Mouse (Mus musculus) stomach, embryonic 15.5 days (tissue): ENCODE measurements at regions not wholly inside any gene's neighbourhood (a gene's known extent, or its start where the extent isn't known, plus 50 kb on each side); places are given as distances from the start of the nearest gene placed in this dataset.

Experiments
- ATAC-seq: fragments of 200-750 bp; cut with Nextera tagmentation; 2 replicates; pipeline ENCODE4 v1.8.0; 2017; ENCODE audit warnings: low read depth, moderate number of reproducible peaks, moderate TSS enrichment; ENCODE audit not compliant: insufficient read depth, low FRiP score
- H3K27ac ChIP-seq: fragments of 300-500 bp; sonication (generic); 2 replicates; pipeline ENCODE4 v1.5.1; 2015; ENCODE audit warnings: mild to moderate bottlenecking, inconsistent platforms
- H3K27me3 ChIP-seq: fragments of 300-500 bp; sonication (generic); replicated peaks from 2 replicates; pipeline ENCODE4 v1.6.1; 2015; ENCODE audit warnings: inconsistent platforms
- H3K36me3 ChIP-seq: fragments of 300-500 bp; sonication (generic); 2 replicates; pipeline ENCODE4 v1.6.1; 2015; ENCODE audit warnings: inconsistent platforms
- H3K4me1 ChIP-seq: fragments of 300-500 bp; sonication (generic); 2 replicates; pipeline ENCODE4 v1.6.1; 2015; ENCODE audit warnings: inconsistent platforms
- H3K4me2 ChIP-seq: fragments of 300-500 bp; sonication (generic); 2 replicates; pipeline ENCODE4 v1.6.1; 2015; ENCODE audit warnings: mild to moderate bottlenecking, inconsistent platforms
- H3K4me3 ChIP-seq: fragments of 300-500 bp; sonication (generic); replicated peaks from 2 replicates; pipeline ENCODE4 v1.5.1; 2015; ENCODE audit warnings: inconsistent platforms
- H3K9ac ChIP-seq: fragments of 300-500 bp; sonication (generic); 2 replicates; pipeline ENCODE4 v1.6.1; 2015; ENCODE audit warnings: inconsistent platforms
- H3K9me3 ChIP-seq: fragments of 300-500 bp; sonication (generic); 2 replicates; pipeline ENCODE4 v1.6.1; 2016; ENCODE audit warnings: inconsistent platforms
- WGBS: fragments of 180-500 bp; shearing (Covaris S2); methylation state at CpG from one replicate; pipeline ENCODE4 v1.1.7; 2015; 5-methylcytosine and 5-hydroxymethylcytosine counted together

DNA sequence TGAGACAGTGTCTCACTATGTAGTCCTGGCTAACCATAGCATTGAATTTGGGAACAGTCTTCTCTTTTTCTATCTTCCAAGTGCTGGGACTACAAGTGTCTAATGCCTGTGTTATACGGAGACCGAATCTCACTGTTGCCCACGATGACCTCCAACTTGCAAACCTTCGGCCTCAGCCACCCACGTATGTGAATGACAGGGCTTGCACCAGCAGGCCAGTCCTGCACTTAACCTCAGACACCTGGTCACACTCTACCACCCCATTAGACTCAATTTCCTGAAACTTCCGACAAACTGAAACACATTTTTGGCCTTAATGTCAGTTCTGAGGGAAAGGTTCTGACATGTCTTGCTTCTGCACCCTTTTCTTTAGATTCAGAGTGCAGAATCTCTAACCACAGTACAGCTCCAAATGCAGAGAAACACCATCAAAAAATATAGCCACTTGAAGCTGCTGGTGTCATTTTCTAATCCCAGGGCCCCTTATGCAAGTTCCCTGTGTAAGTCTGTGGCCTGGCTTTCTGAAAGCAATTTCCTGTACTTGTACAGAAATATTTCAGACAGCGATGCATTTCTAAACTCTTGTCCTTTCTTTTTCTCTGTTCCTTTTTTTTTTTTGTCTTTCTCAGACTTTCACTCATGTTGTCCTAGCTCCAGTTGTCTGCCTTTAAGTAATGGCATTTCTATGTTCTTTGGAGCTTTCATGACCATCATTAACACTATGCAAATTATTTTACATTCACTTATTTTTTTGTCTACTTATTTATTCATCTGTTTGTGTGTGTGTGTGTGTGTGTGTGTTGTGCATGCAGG, 97.8 kb downstream of the Tmsb4x start:
- Histone ChIP-seq H3K9me3 (no peaks in the 10 kb centered on the region), H3K4me1 (no peaks in the 10 kb centered on the region), H3K27ac (no peak overlapping the region), H3K9ac (no peak overlapping the region), H3K4me2 (no peak overlapping the region), H3K27me3 (no peaks in the 10 kb centered on the region), H3K36me3 (no peaks in the 10 kb centered on the region), H3K4me3 (no peak overlapping the region)
- 68% methylated on average over 7 of the region's 7 CpGs for WGBS
- ATAC-seq, result no peak

DNA sequence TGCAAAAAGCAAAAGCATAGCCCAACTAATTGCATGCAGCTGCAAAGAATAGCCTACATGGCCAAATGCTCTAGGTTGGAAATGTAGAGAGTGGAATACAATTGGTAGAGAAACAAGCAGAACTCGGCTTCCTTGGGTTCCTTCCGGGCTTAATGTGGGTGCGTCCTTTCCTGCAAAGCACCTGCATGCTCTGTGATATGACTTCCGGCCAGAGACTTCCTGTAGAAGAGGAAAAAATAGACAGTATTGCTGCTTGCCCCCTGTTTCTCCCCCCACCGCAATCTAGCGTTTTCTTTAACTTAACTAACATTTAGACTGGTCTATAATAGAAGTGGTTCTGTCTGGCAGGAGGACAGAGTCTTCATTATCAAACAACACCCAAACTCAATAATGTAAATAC, 100.8 kb downstream of the Tmsb4x start:
- ATAC-seq, result no peak
- Histone ChIP-seq H3K4me3 (no peak overlapping the region), H3K4me1 (no peaks in the 10 kb centered on the region), H3K9ac (no peak overlapping the region), H3K4me2 (no peak overlapping the region), H3K36me3 (no peaks in the 10 kb centered on the region), H3K27ac (no peak overlapping the region), H3K9me3 (no peaks in the 10 kb centered on the region), H3K27me3 (no peaks in the 10 kb centered on the region; the same call in 1 of the 2 replicates)
- 78% methylated on average over 6 of the region's 6 CpGs for whole genome bisulfite sequencing

DNA sequence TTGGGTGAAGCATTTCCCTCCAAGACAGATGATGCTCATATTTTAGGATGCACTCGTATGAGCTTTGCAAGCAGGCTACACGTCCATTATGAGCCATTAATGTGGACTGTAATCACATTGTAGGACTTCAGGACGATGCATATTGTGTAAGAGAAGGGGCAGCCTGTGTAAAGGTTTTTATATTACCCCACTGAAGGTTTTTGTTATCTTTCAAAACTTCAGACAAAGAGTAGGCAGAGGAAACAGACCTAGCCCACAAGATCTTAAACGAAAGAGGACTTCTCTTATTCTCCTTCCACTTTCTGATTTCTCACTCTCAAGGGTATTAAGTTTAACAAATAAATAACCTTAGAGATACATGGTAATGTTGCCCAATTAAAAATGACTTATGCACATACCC, 101.6 kb downstream of the Tmsb4x start:
- no peaks in the 10 kb centered on the region for H3K9me3 ChIP-seq
- no peaks in the 10 kb centered on the region for H3K4me1 ChIP-seq
- WGBS, result 74% methylated on average over 4 of the region's 4 CpGs
- no peak overlapping the region for H3K4me3 ChIP-seq
- H3K4me2 ChIP-seq, result no peak overlapping the region
- no peaks in the 10 kb centered on the region for H3K36me3 ChIP-seq
- H3K9ac ChIP-seq, result no peak overlapping the region
- no peaks in the 10 kb centered on the region; the same call in 1 of the 2 replicates for H3K27me3 ChIP-seq
- no peak overlapping the region for H3K27ac ChIP-seq
- no peak for ATAC-seq

DNA sequence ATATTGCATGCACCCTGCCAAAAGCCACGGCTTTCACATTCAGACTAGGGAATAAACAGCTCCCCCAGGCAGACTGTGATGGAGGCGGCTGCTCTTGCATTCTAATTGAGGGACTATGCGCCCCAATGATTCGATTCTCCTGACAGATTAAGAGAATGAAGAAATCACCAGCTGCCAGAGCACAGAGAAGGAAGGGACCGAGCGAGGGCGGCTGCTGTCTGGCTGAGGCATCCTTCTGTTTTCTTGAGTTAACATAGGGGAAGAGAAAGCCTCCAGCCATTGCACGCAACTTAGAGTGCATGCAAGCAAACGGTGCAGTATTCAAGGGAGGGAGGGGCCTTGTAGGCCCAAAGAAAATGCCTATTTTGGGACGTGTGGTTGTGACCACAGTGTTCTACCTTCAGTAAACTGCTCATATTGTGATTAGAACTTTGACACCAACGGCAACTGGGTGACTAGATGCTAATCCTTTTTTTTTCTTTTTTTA, 103.1 kb downstream of the Tmsb4x start:
- Histone ChIP-seq H3K4me3 (no peak overlapping the region), H3K4me2 (no peak overlapping the region), H3K36me3 (no peaks in the 10 kb centered on the region), H3K9ac (no peak overlapping the region), H3K27ac (no peak overlapping the region), H3K27me3 (no peaks in the 10 kb centered on the region; the same call in 1 of the 2 replicates), H3K4me1 (no peaks in the 10 kb centered on the region), H3K9me3 (no peaks in the 10 kb centered on the region)
- no peak for ATAC-seq
- WGBS, result 69% methylated on average over 11 of the region's 11 CpGs

DNA sequence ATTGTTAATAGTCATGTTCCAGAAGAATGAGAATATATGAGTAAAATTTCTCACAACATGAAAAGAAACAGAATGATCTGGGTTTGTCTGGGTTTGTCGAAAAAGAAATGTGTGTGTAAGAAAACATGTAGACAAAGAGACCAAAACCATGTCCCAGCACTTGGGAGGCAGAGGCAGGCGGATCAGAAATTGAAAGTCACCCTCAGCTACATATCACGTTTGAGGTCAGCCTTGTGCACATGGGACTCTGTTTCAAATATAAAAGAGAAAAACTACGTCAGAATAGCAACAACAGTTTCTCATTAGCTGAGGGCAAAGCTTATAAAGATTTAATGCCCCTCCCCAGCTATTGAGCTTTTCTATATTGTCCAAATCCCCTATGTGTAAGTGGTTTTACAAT, 103.8 kb downstream of the Tmsb4x start:
- Histone ChIP-seq H3K36me3 (no peaks in the 10 kb centered on the region), H3K9me3 (no peaks in the 10 kb centered on the region), H3K4me1 (no peaks in the 10 kb centered on the region), H3K4me3 (no peak overlapping the region), H3K27me3 (no peaks in the 10 kb centered on the region; the same call in 1 of the 2 replicates), H3K9ac (no peak overlapping the region), H3K4me2 (no peak overlapping the region), H3K27ac (no peak overlapping the region)
- ATAC-seq, result no peak
- WGBS, result 76% methylated on average over 4 of the region's 4 CpGs

DNA sequence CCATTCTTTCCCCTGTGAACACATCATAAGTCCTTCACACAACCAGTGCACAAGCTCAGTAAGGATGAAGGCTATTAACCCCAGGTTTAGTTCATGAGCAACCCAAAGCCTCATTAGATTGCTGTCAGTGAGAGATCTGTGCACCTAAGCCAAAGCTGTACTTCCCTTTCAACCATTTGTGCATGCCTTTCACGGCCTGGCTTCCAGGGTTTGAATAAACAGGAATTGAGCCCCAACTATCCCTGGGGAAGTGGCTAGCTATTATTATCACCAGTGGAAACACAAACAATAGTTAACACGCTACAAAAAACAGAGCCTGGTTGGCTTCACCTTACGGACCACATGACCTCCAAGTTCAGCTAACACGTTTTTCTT, 104.9 kb downstream of the Tmsb4x start:
- Histone ChIP-seq H3K4me2 (no peak overlapping the region), H3K4me3 (no peak overlapping the region), H3K27me3 (no peaks in the 10 kb centered on the region; the same call in 1 of the 2 replicates), H3K9me3 (no peaks in the 10 kb centered on the region), H3K9ac (no peak overlapping the region), H3K36me3 (no peaks in the 10 kb centered on the region), H3K27ac (no peak overlapping the region; the same call in 1 of the 2 replicates), H3K4me1 (no peaks in the 10 kb centered on the region)
- 55% methylated on average over 4 of the region's 4 CpGs for WGBS
- no peak for ATAC-seq

DNA sequence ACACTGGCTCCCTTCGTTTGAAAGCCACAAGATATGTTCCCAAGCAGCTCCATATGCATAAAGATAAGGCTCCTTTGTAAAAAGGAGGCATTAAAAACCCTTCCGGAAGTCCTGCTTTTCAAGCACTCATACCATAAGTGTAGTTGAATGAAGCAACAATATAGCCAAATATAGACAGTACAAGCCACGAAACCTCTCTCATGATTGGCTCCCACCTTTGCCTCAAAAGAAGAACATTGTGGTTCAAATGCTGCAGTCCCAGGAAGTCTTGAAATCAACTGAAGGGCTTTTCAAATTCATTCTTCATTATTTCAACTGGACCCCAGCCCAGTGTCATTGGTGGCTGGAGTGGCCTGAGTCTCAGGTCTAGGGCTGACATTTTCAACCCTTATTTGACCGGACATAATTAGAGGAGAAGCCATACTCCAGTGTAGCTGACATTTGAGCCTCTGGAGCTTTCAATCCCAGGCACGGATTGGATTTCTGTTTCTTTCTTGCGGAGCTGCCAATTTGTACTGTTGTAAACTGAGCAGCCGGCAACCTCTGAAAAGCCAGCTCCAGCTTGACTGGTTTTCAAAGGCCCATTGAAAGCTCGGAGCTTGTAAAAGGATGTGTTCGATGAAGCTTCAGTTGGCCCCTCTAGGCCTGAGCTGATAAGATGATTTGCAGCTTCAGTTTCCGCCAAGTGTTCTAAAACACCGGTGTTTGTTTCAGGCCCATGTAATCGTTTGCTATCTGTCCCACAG, 105.4 kb downstream of the Tmsb4x start:
- H3K27me3 ChIP-seq, result no peaks in the 10 kb centered on the region; the same call in 1 of the 2 replicates
- no peak for ATAC-seq

DNA sequence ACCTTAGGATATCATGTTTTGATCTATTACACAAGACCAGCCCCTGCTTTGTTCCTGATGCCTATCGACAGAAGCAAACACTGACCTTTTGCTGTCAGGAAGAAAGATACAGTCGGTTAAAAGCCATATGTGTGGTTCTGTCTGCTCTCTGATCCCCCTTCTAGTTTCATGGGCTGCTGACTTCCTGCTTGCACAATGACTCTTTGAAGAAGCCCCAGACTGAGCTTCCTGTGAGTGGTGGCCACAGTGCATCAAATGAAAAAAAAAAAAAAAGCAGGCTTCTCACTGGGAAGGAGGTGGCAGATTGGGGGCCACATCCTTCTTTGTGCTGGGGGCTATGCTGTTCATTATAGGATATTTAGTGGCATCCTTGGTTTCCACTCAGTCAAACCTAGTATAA, 107.2 kb downstream of the Tmsb4x start:
- Histone ChIP-seq H3K4me2 (no peak overlapping the region), H3K4me1 (no peaks in the 10 kb centered on the region), H3K27ac (no peak overlapping the region), H3K9me3 (no peaks in the 10 kb centered on the region), H3K27me3 (no peaks in the 10 kb centered on the region; the same call in 1 of the 2 replicates), H3K4me3 (no peak overlapping the region), H3K9ac (no peak overlapping the region), H3K36me3 (no peaks in the 10 kb centered on the region)
- 53% methylated on average over 2 of the region's 2 CpGs for WGBS
- ATAC-seq, result no peak

More for the DNA sequence above, 105.4 kb downstream of the Tmsb4x start:
- Histone ChIP-seq H3K9me3 (no peaks in the 10 kb centered on the region), H3K4me3 (no peak overlapping the region), H3K9ac (no peak overlapping the region), H3K36me3 (no peaks in the 10 kb centered on the region), H3K4me1 (no peaks in the 10 kb centered on the region), H3K4me2 (no peak overlapping the region), H3K27ac (peak overlapping the region; percentile 40; the same call in 1 of the 2 replicates)
- WGBS, result 46% methylated on average over 12 of the region's 12 CpGs

DNA sequence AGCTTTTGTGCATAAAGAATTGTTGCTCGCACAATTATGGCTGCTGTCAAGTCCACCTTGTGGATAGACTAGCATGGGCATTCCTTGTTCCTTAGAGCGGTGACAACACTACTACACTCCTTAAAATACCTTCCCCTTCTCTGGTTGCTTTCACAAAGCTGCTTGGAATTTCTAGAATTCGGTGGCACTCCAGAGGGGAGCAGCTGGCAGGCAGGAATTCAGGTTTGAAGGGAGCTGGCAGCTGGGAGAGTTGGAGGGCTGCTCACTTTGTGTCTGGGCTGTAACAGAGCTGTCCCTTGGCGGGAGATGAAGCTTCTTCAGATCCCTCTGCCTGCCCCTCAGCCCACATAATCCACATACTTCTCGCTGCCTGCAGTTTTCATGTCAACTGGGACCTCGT, 109.7 kb downstream of the Tmsb4x start:
- no peak overlapping the region for H3K27ac ChIP-seq
- H3K4me2 ChIP-seq, result no peak overlapping the region
- no peak overlapping the region for H3K9ac ChIP-seq
- H3K36me3 ChIP-seq, result no peaks in the 10 kb centered on the region
- H3K9me3 ChIP-seq, result no peaks in the 10 kb centered on the region
- H3K27me3 ChIP-seq, result no peaks in the 10 kb centered on the region; the same call in 1 of the 2 replicates
- WGBS, result 38% methylated on average over 6 of the region's 6 CpGs
- H3K4me1 ChIP-seq, result no peaks in the 10 kb centered on the region
- H3K4me3 ChIP-seq, result no peak overlapping the region
- ATAC-seq, result no peak

DNA sequence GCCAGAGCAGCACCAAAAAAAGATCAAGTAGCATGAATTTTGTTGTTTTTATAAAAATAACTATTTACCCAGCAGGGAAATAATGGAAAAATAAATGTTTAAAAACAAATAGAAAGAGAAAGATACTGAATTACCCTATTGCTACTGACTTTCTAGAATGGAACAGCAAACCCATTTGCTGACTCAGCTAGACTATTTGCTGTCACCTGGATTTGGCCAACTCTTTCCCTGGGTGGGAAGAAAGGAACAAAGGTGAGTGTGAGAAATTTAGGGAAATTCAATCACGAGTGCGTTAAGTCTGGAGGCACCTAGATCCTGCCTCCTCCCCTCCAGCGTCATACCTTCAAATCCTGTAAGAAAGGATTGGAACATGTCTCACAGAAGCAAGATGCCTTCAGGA, 110.2 kb downstream of the Tmsb4x start:
- Histone ChIP-seq H3K36me3 (no peaks in the 10 kb centered on the region), H3K4me1 (no peaks in the 10 kb centered on the region), H3K9ac (no peak overlapping the region), H3K4me2 (no peak overlapping the region), H3K9me3 (no peaks in the 10 kb centered on the region), H3K27me3 (no peaks in the 10 kb centered on the region; the same call in 1 of the 2 replicates), H3K4me3 (no peak overlapping the region), H3K27ac (no peak overlapping the region)
- ATAC-seq, result no peak
- 62% methylated on average over 3 of the region's 3 CpGs for WGBS

DNA sequence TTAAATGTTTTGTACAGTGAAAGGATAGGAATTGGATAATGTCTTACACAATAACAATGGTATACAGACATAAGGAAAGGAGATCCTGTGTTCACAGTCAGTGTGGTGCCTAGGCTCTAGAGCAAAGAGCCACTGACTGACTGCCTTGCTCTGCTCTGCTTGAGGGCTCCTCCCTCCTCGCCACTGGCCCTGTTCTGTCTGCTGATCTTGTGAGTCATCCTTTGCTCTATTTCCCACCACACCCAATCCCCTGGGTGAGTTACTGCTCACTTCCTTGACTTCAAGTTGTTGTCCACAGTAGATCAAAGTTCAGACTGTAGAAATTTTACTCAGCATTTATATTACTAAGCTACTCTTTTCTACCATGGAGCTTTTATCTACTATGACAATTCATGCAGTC, 117.3 kb downstream of the Tmsb4x start:
- no peaks in the 10 kb centered on the region for H3K27me3 ChIP-seq
- H3K9me3 ChIP-seq, result no peaks in the 10 kb centered on the region
- 69% methylated on average over 1 of the region's 1 CpGs for WGBS
- H3K36me3 ChIP-seq, result no peaks in the 10 kb centered on the region
- peak; percentile 60; the same call in 1 of the 2 replicates for ATAC-seq
- H3K9ac ChIP-seq, result no peak overlapping the region
- no peaks in the 10 kb centered on the region for H3K4me1 ChIP-seq
- H3K4me2 ChIP-seq, result no peak overlapping the region
- no peak overlapping the region for H3K4me3 ChIP-seq
- no peak overlapping the region; the same call in 1 of the 2 replicates for H3K27ac ChIP-seq

DNA sequence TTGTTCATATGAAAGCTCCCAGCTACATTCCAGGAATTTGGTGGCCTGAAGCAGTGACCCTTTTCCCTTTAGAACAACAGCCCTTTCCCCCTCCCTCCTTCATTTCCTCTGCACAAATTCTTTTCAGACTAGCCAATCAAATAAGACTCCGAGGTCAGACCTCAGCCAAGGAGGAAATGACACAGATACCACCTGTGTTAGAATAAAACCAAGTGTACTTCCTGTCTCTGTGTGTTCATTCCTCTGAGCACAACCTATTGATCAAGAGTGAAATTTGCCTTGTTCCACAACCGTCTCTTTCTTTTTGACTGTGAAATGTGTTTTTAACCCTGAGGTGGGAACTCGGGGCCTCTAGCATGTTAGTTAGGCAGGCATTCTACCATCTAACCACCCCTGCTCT, 120.2 kb downstream of the Tmsb4x start:
- no peak for ATAC-seq

More for the DNA sequence above, 120.2 kb downstream of the Tmsb4x start:
- WGBS, result 53% methylated on average over 3 of the region's 3 CpGs
- Histone ChIP-seq H3K9ac (no peak overlapping the region), H3K4me2 (no peak overlapping the region), H3K27ac (no peak overlapping the region), H3K4me1 (no peaks in the 10 kb centered on the region), H3K4me3 (no peak overlapping the region), H3K27me3 (no peaks in the 10 kb centered on the region), H3K36me3 (no peaks in the 10 kb centered on the region), H3K9me3 (no peaks in the 10 kb centered on the region)
